Mouse (Mus musculus): ENCODE results near the gene Auts2.

Auts2 gene

GRCm38 (mm10) chr5:132113480-132113879, 429.7 kb downstream of the Auts2 start:
- in situ Hi-C loops (cut with MboI; ENCODE audit: low sequenced_read_pairs) = no loop called here

- in situ Hi-C loops (cut with MboI; ENCODE audit: low sequenced_read_pairs) = no loop called here
Observed at GRCm38 (mm10) chr5:132112666-132113065, 430.5 kb downstream of the Auts2 start.

GRCm38 (mm10) chr5:132102426-132102825, 440.7 kb downstream of the Auts2 start:
- in situ Hi-C loops (cut with MboI; ENCODE audit: low sequenced_read_pairs) = no loop called here

- in situ Hi-C loops (cut with MboI; ENCODE audit: low sequenced_read_pairs) = no loop called here
Observed at GRCm38 (mm10) chr5:132098461-132098860, 444.7 kb downstream of the Auts2 start.

- in situ Hi-C loops (cut with MboI; ENCODE audit: low sequenced_read_pairs) = no loop called here
Observed at GRCm38 (mm10) chr5:132092721-132093120, 450.4 kb downstream of the Auts2 start.

- in situ Hi-C loops (cut with MboI; ENCODE audit: low sequenced_read_pairs) = no loop called here
Observed at GRCm38 (mm10) chr5:132089496-132090250, 453.5 kb downstream of the Auts2 start.

- in situ Hi-C loops (cut with MboI; ENCODE audit: low sequenced_read_pairs) = no loop called here
Observed at GRCm38 (mm10) chr5:132088585-132088984, 454.6 kb downstream of the Auts2 start.

- in situ Hi-C loops (cut with MboI; ENCODE audit: low sequenced_read_pairs) = no loop called here
Observed at GRCm38 (mm10) chr5:132083753-132084326, 459.3 kb downstream of the Auts2 start.

GRCm38 (mm10) chr5:132075942-132076341, 467.2 kb downstream of the Auts2 start:
- in situ Hi-C loops (cut with MboI; ENCODE audit: low sequenced_read_pairs) = no loop called here

- in situ Hi-C loops (cut with MboI; ENCODE audit: low sequenced_read_pairs) = no loop called here
Observed at GRCm38 (mm10) chr5:132074724-132075374, 468.3 kb downstream of the Auts2 start.

GRCm38 (mm10) chr5:132074360-132074723, 468.8 kb downstream of the Auts2 start:
- in situ Hi-C loops (cut with MboI; ENCODE audit: low sequenced_read_pairs) = no loop called here

GRCm38 (mm10) chr5:132073677-132074359, 469.3 kb downstream of the Auts2 start:
- in situ Hi-C loops (cut with MboI; ENCODE audit: low sequenced_read_pairs) = no loop called here

- in situ Hi-C loops (cut with MboI; ENCODE audit: low sequenced_read_pairs) = no loop called here
Observed at GRCm38 (mm10) chr5:132072356-132072755, 470.8 kb downstream of the Auts2 start.

- in situ Hi-C loops (cut with MboI; ENCODE audit: low sequenced_read_pairs) = no loop called here
Observed at GRCm38 (mm10) chr5:132067750-132068739, 475.1 kb downstream of the Auts2 start.

- in situ Hi-C loops (cut with MboI; ENCODE audit: low sequenced_read_pairs) = no loop called here
Observed at GRCm38 (mm10) chr5:132060116-132060515, 483.0 kb downstream of the Auts2 start.

- in situ Hi-C loops (cut with MboI; ENCODE audit: low sequenced_read_pairs) = no loop called here
Observed at GRCm38 (mm10) chr5:132052637-132053036, 490.5 kb downstream of the Auts2 start.

GRCm38 (mm10) chr5:132039584-132039983, 503.6 kb downstream of the Auts2 start:
- in situ Hi-C loops (cut with MboI; ENCODE audit: low sequenced_read_pairs) = no loop called here

- in situ Hi-C loops (cut with MboI; ENCODE audit: low sequenced_read_pairs) = no loop called here
Observed at GRCm38 (mm10) chr5:132033491-132034350, 509.4 kb downstream of the Auts2 start.

- in situ Hi-C loops (cut with MboI; ENCODE audit: low sequenced_read_pairs) = no loop called here
Observed at GRCm38 (mm10) chr5:132030941-132031531, 512.1 kb downstream of the Auts2 start.

Data from CH12F3 (cell line).